Mouse (Mus musculus) olfactory bulb, adult 2 months (tissue): ENCODE results near the gene Ppp2r5c.

Experiments used
- CTCF ChIP-seq: fragments of 200-500 bp; IDR thresholded peaks from 2 replicates; pipeline ENCODE4 v1.5.1; 2012; ENCODE audit warnings: low read depth, mild to moderate bottlenecking, low read length, moderate library complexity; ENCODE audit not compliant: insufficient read depth
- POLR2A ChIP-seq: fragments of 200-500 bp; IDR thresholded peaks from 2 replicates; pipeline ENCODE4 v1.6.1; 2012; ENCODE audit warnings: mild to moderate bottlenecking, low read depth, low read length, moderate library complexity; ENCODE audit not compliant: insufficient read depth

DNA sequence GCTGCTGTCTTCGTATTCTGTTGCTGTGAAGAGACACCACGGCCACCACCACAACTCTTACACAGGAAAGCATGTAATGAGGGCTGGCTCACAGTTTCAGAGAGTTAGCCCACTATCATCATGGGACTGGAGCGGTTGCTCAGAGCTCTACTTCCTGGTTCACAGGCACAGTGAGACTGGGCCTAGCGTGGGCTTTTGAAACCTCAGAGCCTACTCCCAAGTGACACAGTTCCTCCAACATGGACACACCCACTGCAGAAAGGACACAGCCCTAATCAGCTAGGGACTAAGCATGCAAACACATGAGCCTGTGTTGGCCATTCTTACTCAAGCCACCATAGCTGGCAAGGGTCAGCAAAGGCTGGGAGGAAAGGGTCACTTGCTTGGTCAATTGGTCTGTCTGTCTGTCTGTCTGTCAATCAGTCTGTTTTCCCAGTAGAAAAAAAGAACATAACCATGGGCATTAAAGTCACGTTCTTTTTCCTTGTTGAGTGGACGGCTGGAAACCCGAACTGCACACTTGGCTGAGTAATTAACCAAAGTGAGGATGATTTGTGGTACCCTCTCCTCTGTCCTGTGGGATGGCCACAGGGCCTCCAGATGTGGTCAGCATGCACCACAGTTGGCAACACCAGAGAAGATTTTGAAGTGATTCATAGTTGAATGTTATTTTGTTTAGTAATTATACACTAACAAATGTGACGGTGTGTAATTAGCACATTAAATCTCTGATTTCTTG is 56.7 kb downstream of the Ppp2r5c start:
- TF ChIP-seq CTCF: no peak
- TF ChIP-seq POLR2A: no peak
